Mouse (Mus musculus) MEL (cell line): Measurements from ENCODE around the gene Glmn. TPM values are rescaled to one million over a fixed set of nuclear protein-coding genes. Genes with fewer than 3 reads are reported as not detected.

ENCODE experiments used
- DNase-seq: peaks from one replicate; pipeline ENCODE4 v3.0.0; 2011; ENCODE audit warnings: low read depth, low spot score
- H3K27ac ChIP-seq: 2 replicates; pipeline ENCODE4 v1.5.1; 2012; ENCODE audit warnings: low read depth, mild to moderate bottlenecking, control low read depth, low read length, moderate library complexity; ENCODE audit not compliant: control insufficient read depth
- H3K27me3 ChIP-seq, 2 experiments: fragments of 150-350 bp in 1 of 2; sonication (generic) in 1 of 2; 2 replicates each; pipeline ENCODE4 v1.6.1; 2012; ENCODE audit warnings: low read length in 2 of 2, mild to moderate bottlenecking in 2 of 2, improper control_type of control experiment in 1 of 2, moderate library complexity in 1 of 2; ENCODE audit not compliant: insufficient read depth in 2 of 2, control insufficient read depth in 1 of 2
- H3K36me3 ChIP-seq, 2 experiments: 2 replicates each; pipeline ENCODE4 v1.6.1; 2012 to 2014; ENCODE audit warnings: low read length in 2 of 2, improper control_type of control experiment in 1 of 2, inconsistent platforms in 1 of 2, mild to moderate bottlenecking in 1 of 2; ENCODE audit not compliant: insufficient read depth in 2 of 2, control insufficient read depth in 1 of 2
- H3K4me1 ChIP-seq, 2 experiments: fragments of 150-350 bp in 1 of 2; sonication (generic) in 1 of 2; 2 replicates each; pipeline ENCODE4 v1.6.1; 2012; ENCODE audit warnings: low read length in 2 of 2, improper control_type of control experiment in 1 of 2, mild to moderate bottlenecking in 1 of 2; ENCODE audit not compliant: insufficient read depth in 2 of 2, control insufficient read depth in 1 of 2
- H3K4me3 ChIP-seq, 2 experiments: fragments of 150-350 bp in 1 of 2; sonication (generic) in 1 of 2; 2 replicates each; pipeline ENCODE4 v1.5.1; 2012; ENCODE audit warnings: low read depth in 2 of 2, low read length in 2 of 2, mild to moderate bottlenecking in 2 of 2, moderate library complexity in 2 of 2, control low read depth in 1 of 2, improper control_type of control experiment in 1 of 2; ENCODE audit not compliant: control insufficient read depth in 1 of 2, insufficient read depth in 1 of 2
- H3K79me2 ChIP-seq: 2 replicates; pipeline ENCODE4 v1.6.1; 2012; ENCODE audit warnings: mild to moderate bottlenecking, low read length, moderate library complexity; ENCODE audit not compliant: control insufficient read depth, poor library complexity, insufficient read depth
- H3K9ac ChIP-seq: 2 replicates; pipeline ENCODE4 v1.6.1; 2012; ENCODE audit warnings: low read depth, mild to moderate bottlenecking, control low read depth, low read length, moderate library complexity; ENCODE audit not compliant: control insufficient read depth, poor library complexity, severe bottlenecking
- H3K9me3 ChIP-seq: fragments of 150-350 bp; sonication (generic); replicated peaks from 2 replicates; pipeline ENCODE4 v1.6.1; 2012; ENCODE audit warnings: mild to moderate bottlenecking, low read length, improper control_type of control experiment, moderate library complexity; ENCODE audit not compliant: insufficient read depth
- CHD1 ChIP-seq: IDR thresholded peaks from 2 replicates; pipeline ENCODE4 v1.6.1; 2012; ENCODE audit warnings: low read depth, mild to moderate bottlenecking, inconsistent platforms, low read length, improper control_type of control experiment
- CHD2 ChIP-seq: IDR thresholded peaks from 2 replicates; pipeline ENCODE4 v1.6.1; 2011; ENCODE audit warnings: low read length, improper control_type of control experiment
- ELF1 ChIP-seq: IDR thresholded peaks from 2 replicates; pipeline ENCODE4 v1.6.1; 2014; ENCODE audit warnings: low read depth, mild to moderate bottlenecking, inconsistent platforms, low read length, improper control_type of control experiment, moderate library complexity
- ETS1 ChIP-seq: IDR thresholded peaks from 2 replicates; pipeline ENCODE4 v1.6.1; 2012; ENCODE audit warnings: low read depth, mild to moderate bottlenecking, inconsistent platforms, low read length, improper control_type of control experiment, moderate library complexity
- GABPA ChIP-seq: IDR thresholded peaks from 2 replicates; pipeline ENCODE4 v1.6.1; 2012; ENCODE audit warnings: low read depth, mild to moderate bottlenecking, inconsistent platforms, low read length, improper control_type of control experiment, moderate library complexity
- GATA1 ChIP-seq: IDR thresholded peaks from 2 replicates; pipeline ENCODE4 v1.6.1; 2011; ENCODE audit warnings: low read depth, low read length, improper control_type of control experiment
- HCFC1 ChIP-seq: IDR thresholded peaks from 2 replicates; pipeline ENCODE4 v1.6.1; 2012; ENCODE audit warnings: low read depth, mild to moderate bottlenecking, inconsistent platforms, low read length, improper control_type of control experiment, moderate library complexity
- MAX ChIP-seq: IDR thresholded peaks from 2 replicates; pipeline ENCODE4 v1.6.1; 2011; ENCODE audit warnings: low read length, improper control_type of control experiment
- MAZ ChIP-seq: IDR thresholded peaks from 2 replicates; pipeline ENCODE4 v1.6.1; 2012; ENCODE audit warnings: low read depth, mild to moderate bottlenecking, inconsistent platforms, low read length, improper control_type of control experiment
- MEF2A ChIP-seq: IDR thresholded peaks from 2 replicates; pipeline ENCODE4 v1.6.1; 2014; ENCODE audit warnings: low read depth, mild to moderate bottlenecking, inconsistent platforms, low read length, improper control_type of control experiment; ENCODE audit not compliant: poor library complexity, insufficient replicate concordance, severe bottlenecking; ENCODE audit errors: extremely low read depth
- MYB ChIP-seq: IDR thresholded peaks from 2 replicates; pipeline ENCODE4 v1.6.1; 2011; ENCODE audit warnings: mild to moderate bottlenecking, low read depth, low read length, improper control_type of control experiment
- MYC ChIP-seq: IDR thresholded peaks from 2 replicates; pipeline ENCODE4 v1.6.1; 2011; ENCODE audit warnings: low read depth, mild to moderate bottlenecking, low read length, improper control_type of control experiment, moderate library complexity
- NELFE ChIP-seq: IDR thresholded peaks from 2 replicates; pipeline ENCODE4 v1.6.1; 2011; ENCODE audit warnings: low read depth, low read length, improper control_type of control experiment
- NRF1 ChIP-seq: IDR thresholded peaks from 2 replicates; pipeline ENCODE4 v1.6.1; 2014; ENCODE audit warnings: low read depth, mild to moderate bottlenecking, inconsistent platforms, low read length, improper control_type of control experiment, moderate library complexity; ENCODE audit not compliant: poor library complexity, insufficient read depth, severe bottlenecking
- POLR2A ChIP-seq, 2 experiments: IDR thresholded peaks; 2 replicates each; pipeline ENCODE4 v1.6.1; 2011 to 2012; ENCODE audit warnings: low read length in 2 of 2, mild to moderate bottlenecking in 2 of 2, control low read depth in 1 of 2, improper control_type of control experiment in 1 of 2, low read depth in 1 of 2, moderate library complexity in 1 of 2; ENCODE audit not compliant: control insufficient read depth in 1 of 2, insufficient read depth in 1 of 2, poor library complexity in 1 of 2
- POLR2AphosphoS2 ChIP-seq: IDR thresholded peaks from 2 replicates; pipeline ENCODE4 v1.6.1; 2011; ENCODE audit warnings: low read length, improper control_type of control experiment
- RAD21 ChIP-seq: IDR thresholded peaks from 2 replicates; pipeline ENCODE4 v1.6.1; 2011; ENCODE audit warnings: mild to moderate bottlenecking, low read depth, low read length, improper control_type of control experiment
- RCOR1 ChIP-seq: IDR thresholded peaks from 2 replicates; pipeline ENCODE4 v1.6.1; 2012; ENCODE audit warnings: low read depth, mild to moderate bottlenecking, inconsistent platforms, low read length, improper control_type of control experiment
- SMC3 ChIP-seq: IDR thresholded peaks from 2 replicates; pipeline ENCODE4 v1.6.1; 2011; ENCODE audit warnings: low read depth, low read length, improper control_type of control experiment
- TAL1 ChIP-seq: IDR thresholded peaks from 2 replicates; pipeline ENCODE4 v1.6.1; 2012; ENCODE audit warnings: mild to moderate bottlenecking, inconsistent platforms, low read length, moderate library complexity, mixed read lengths
- ZKSCAN1 ChIP-seq: IDR thresholded peaks from 2 replicates; pipeline ENCODE4 v1.6.1; 2012; ENCODE audit warnings: low read depth, mild to moderate bottlenecking, inconsistent platforms, low read length, improper control_type of control experiment, moderate library complexity
- ZNF384 ChIP-seq: IDR thresholded peaks from 2 replicates; pipeline ENCODE4 v1.6.1; 2012; ENCODE audit warnings: low read depth, mild to moderate bottlenecking, inconsistent platforms, low read length, improper control_type of control experiment
- polyA plus RNA-seq, 2 experiments: library from polyadenylated mRNA; stranded (reverse) in 1 of 2; unstranded in 1 of 2; fragments of >175 nt in 1 of 2; fragments of >200 nt in 1 of 2; gene quantifications; 2 replicates each; pipeline versions ENCODE4 v1.2.1 to v1.2.4; 2012; ENCODE audit warnings: low replicate concordance in 2 of 2, low read depth in 1 of 2; ENCODE audit not compliant: insufficient read length in 2 of 2, insufficient read depth in 1 of 2, missing spikeins in 1 of 2
- total RNA-seq: library from RNA; depleted of rRNA; stranded (reverse); fragments of 300-350 nt; gene quantifications from 2 replicates; pipeline ENCODE4 v1.2.3, GENCODE M21; 2012

Glmn gene
- total and polyA plus RNA-seq, 3 experiments: 7.3 to 7.9 TPM; not detected in 1

DNA sequence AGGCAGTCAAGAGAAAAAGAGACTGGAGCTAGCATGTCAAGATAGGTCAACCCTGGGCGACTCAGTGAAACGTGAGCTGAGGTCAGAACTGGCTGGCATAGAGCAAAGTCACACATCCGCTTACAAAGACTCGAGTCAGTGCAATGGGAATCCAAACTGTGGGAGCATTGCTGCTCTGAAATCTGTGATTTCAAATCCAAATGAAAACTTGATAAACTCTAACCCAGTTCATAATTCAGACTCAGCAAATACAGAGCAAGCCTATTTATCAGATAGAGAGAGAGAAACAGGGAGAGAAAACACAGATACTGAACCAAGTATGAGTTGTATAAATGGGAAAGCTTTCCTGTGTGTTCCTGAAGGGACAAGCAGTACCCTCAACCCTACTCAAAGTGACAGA, 90.4 kb downstream of the Glmn start, which contains the start of gene Gm42669:
Gene Gm42669, plus strand, starts transcription at position 301 of the 400 bp plus-strand sequence.
- no peak within 1 kb of the TSS for H3K9ac ChIP-seq
- no peak for TF ChIP-seq MAZ
- no peak for TF ChIP-seq ZKSCAN1
- TF ChIP-seq GATA1: no peak
- no peak for TF ChIP-seq CHD1
- TF ChIP-seq NRF1: no peak
- TF ChIP-seq ETS1: no peak
- no peak for TF ChIP-seq MYC
- H3K4me3 ChIP-seq: no peak within 1 kb of the TSS
- no peaks in the 10 kb centered on the region for H3K79me2 ChIP-seq
- no peaks in the 10 kb centered on the region for H3K36me3 ChIP-seq
- H3K27me3 ChIP-seq: no peaks in the 10 kb centered on the region
- H3K9me3 ChIP-seq: no peaks in the 10 kb centered on the region
- DNase-seq: no peak
- H3K27ac ChIP-seq: no peak within 1 kb of the TSS
- no peaks in the 10 kb centered on the region for H3K4me1 ChIP-seq

DNA sequence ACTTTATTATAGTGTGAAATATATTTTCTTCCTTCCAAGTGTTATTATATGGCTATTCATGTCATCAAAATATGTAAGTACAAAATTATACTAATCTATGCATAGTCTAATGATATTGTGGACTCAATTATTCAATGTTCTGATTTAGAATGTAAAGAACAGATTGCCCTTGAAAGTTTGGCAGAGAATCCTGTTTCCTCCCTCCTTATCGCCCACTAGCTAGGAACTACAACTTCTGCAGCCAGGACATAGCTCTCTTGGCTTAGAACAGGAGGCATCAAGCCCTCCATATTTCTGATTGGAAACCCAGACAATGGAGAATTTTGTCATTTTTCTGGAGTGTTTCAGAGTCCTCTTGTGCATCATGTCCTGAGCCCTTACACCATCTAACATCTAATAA, 96.9 kb downstream of the Glmn start:
- no peak overlapping the region for H3K9ac ChIP-seq
- H3K4me3 ChIP-seq: no peak overlapping the region
- H3K27ac ChIP-seq: no peak overlapping the region
- H3K36me3 ChIP-seq: no peaks in the 10 kb centered on the region
- DNase-seq: no peak
- no peaks in the 10 kb centered on the region for H3K9me3 ChIP-seq
- TF ChIP-seq MAX (no peak), MYC (no peak), ZNF384 (no peak), NELFE (no peak), RCOR1 (no peak), TAL1 (no peak), MYB (no peak), ETS1 (no peak), POLR2AphosphoS2 (no peak), RAD21 (no peak), POLR2A (IDR thresholded peaks at IDR 0.05; ENCODE audit: control insufficient read depth in 1 of 2, insufficient read depth in 1 of 2, low read depth in 1 of 2, low read length in 2 of 2, poor library complexity in 1 of 2) (no peak), GABPA (no peak), MEF2A (no peak), HCFC1 (no peak), CHD2 (no peak), SMC3 (no peak), ELF1 (no peak)
- no peaks in the 10 kb centered on the region for H3K79me2 ChIP-seq
- no peaks in the 10 kb centered on the region for H3K4me1 ChIP-seq
- no peaks in the 10 kb centered on the region for H3K27me3 ChIP-seq
